Mouse (Mus musculus) heart, adult 2 months (tissue): ENCODE measurements around the gene Cib1. TPM values are rescaled to one million over a fixed set of nuclear protein-coding genes. Genes with fewer than 3 reads are reported as not detected.

Source experiments
- DNase-seq, 2 experiments: peaks; one replicate each; pipeline ENCODE4 v3.0.0; 2021
- H3K27ac ChIP-seq: fragments of 200-600 bp; 2 replicates; pipeline ENCODE4 v1.8.1; 2022
- H3K27me3 ChIP-seq: fragments of 200-500 bp; 2 replicates; pipeline ENCODE4 v1.6.1; 2012; ENCODE audit warnings: mild to moderate bottlenecking, low read length, inconsistent platforms, mixed read lengths; ENCODE audit not compliant: control insufficient read depth, insufficient read depth
- H3K36me3 ChIP-seq: fragments of 200-500 bp; 2 replicates; pipeline ENCODE4 v1.6.1; 2012; ENCODE audit warnings: low read length, inconsistent platforms; ENCODE audit not compliant: control insufficient read depth, insufficient read depth
- H3K4me1 ChIP-seq: fragments of 200-500 bp; 2 replicates; pipeline ENCODE4 v1.6.1; 2011; ENCODE audit warnings: low read length; ENCODE audit not compliant: control insufficient read depth, insufficient read depth
- H3K4me3 ChIP-seq: fragments of 200-600 bp; 2 replicates; pipeline ENCODE4 v1.8.1; 2022
- H3K79me2 ChIP-seq: fragments of 200-500 bp; replicated peaks from 2 replicates; pipeline ENCODE4 v1.6.1; 2012; ENCODE audit warnings: mild to moderate bottlenecking, inconsistent platforms, low read length, moderate library complexity, mixed read lengths; ENCODE audit not compliant: control insufficient read depth, insufficient read depth
- H3K9ac ChIP-seq: fragments of 200-500 bp; 2 replicates; pipeline ENCODE4 v1.6.1; 2012; ENCODE audit warnings: low read depth, mild to moderate bottlenecking, control low read depth, inconsistent platforms, low read length, mixed read lengths
- CTCF ChIP-seq: fragments of 200-600 bp; IDR thresholded peaks from 2 replicates; pipeline ENCODE4 v1.8.1; 2022; ENCODE audit warnings: antibody characterized with exemption, mild to moderate bottlenecking, moderate library complexity
- EP300 ChIP-seq: fragments of 200-500 bp; IDR thresholded peaks from 2 replicates; pipeline ENCODE4 v1.6.1; 2011; ENCODE audit warnings: low read depth, low read length, control low read depth; ENCODE audit not compliant: insufficient read depth
- POLR2A ChIP-seq: fragments of 200-500 bp; IDR thresholded peaks from 2 replicates; pipeline ENCODE4 v1.6.1; 2011; ENCODE audit warnings: mild to moderate bottlenecking, low read depth, low read length, control low read depth; ENCODE audit not compliant: insufficient read depth
- WGBS: fragments of 180-500 bp; shearing (Covaris S2); methylation state at CpG from one replicate; pipeline ENCODE4 v1.1.7; 2018; 5-methylcytosine and 5-hydroxymethylcytosine counted together
- intact Hi-C: fragments of 180-260 bp; cut with DNase I; formaldehyde crosslinking; loops from one replicate; pipeline ENCODE4 v1.15.1; 2025
- polyA plus RNA-seq: library from polyadenylated mRNA; depleted of rRNA; stranded (reverse); fragments of >200 nt; gene quantifications from 2 replicates; pipeline ENCODE4 v1.2.3, GENCODE M21; 2012
- total RNA-seq, 2 experiments: library from RNA; stranded (reverse); gene quantifications; 2 replicates each; pipeline ENCODE4 v1.2.3; 2021

Cib1 gene
- total and polyA plus RNA-seq, 3 experiments: 14.1 to 38.4 (median 16.1) TPM

- TF ChIP-seq POLR2A (peak; percentile 91), EP300 (peak; percentile 76; the same call in 1 of the 2 replicates), CTCF (peak; percentile 16; the same call in 1 of the 2 replicates)
- H3K4me1 ChIP-seq: peaks cover 2% of the 10 kb centered on the region; the same call in 1 of the 2 replicates
- WGBS: 22% methylated on average over 40 of the region's 40 CpGs
- peak; percentile 87 to 89 for DNase-seq
- no peaks in the 10 kb centered on the region for H3K79me2 ChIP-seq
- no peaks in the 10 kb centered on the region for H3K27me3 ChIP-seq
- no peaks in the 10 kb centered on the region for H3K36me3 ChIP-seq
- H3K9ac ChIP-seq: peak within 1 kb of the TSS; percentile 87
- intact Hi-C loops: loop anchor here (1.0 kb wide), 1 partner anchor 9 kb away; the partner anchor contains the start of gene Vps33b
- H3K27ac ChIP-seq: peak within 1 kb of the TSS; percentile 85
- H3K4me3 ChIP-seq: peak within 1 kb of the TSS; percentile 89
Observed at GRCm38 (mm10) chr7:80260625-80261371, 28.2 kb upstream of the Cib1 start, which contains the start of gene Ngrn. Ngrn (plus strand) TSS chr7:80261215.

- no peak for DNase-seq
- Histone ChIP-seq H3K9ac (no peak overlapping the region), H3K4me1 (peaks cover 2% of the 10 kb centered on the region; the same call in 1 of the 2 replicates), H3K27me3 (no peaks in the 10 kb centered on the region), H3K36me3 (no peaks in the 10 kb centered on the region), H3K27ac (no peak overlapping the region), H3K4me3 (no peak overlapping the region), H3K79me2 (no peaks in the 10 kb centered on the region)
- intact Hi-C loops: no loop called here
- 63% methylated on average over 2 of the region's 2 CpGs for WGBS
- no peak for TF ChIP-seq EP300
- TF ChIP-seq POLR2A: no peak
- no peak for TF ChIP-seq CTCF
Observed at GRCm38 (mm10) chr7:80257706-80258105, 25.1 kb upstream of the Cib1 start.

- peaks cover 2% of the 10 kb centered on the region; the same call in 1 of the 2 replicates for H3K4me1 ChIP-seq
- intact Hi-C loops: no loop called here
- no peaks in the 10 kb centered on the region for H3K79me2 ChIP-seq
- H3K9ac ChIP-seq: no peak overlapping the region
- no peak overlapping the region for H3K4me3 ChIP-seq
- H3K27ac ChIP-seq: no peak overlapping the region
- TF ChIP-seq EP300: no peak
- peak; percentile 55 for TF ChIP-seq CTCF
- WGBS: 67% methylated on average over 2 of the region's 2 CpGs
- DNase-seq: no peak
- no peaks in the 10 kb centered on the region for H3K36me3 ChIP-seq
- H3K27me3 ChIP-seq: no peaks in the 10 kb centered on the region
Observed at GRCm38 (mm10) chr7:80255981-80256380, 23.4 kb upstream of the Cib1 start.

GRCm38 (mm10) chr7:80252886-80253285 lies 20.3 kb upstream of the Cib1 start:
- Histone ChIP-seq H3K36me3 (no peaks in the 10 kb centered on the region), H3K79me2 (no peaks in the 10 kb centered on the region), H3K27me3 (no peaks in the 10 kb centered on the region; the same call in 1 of the 2 replicates), H3K27ac (no peak overlapping the region), H3K9ac (no peak overlapping the region), H3K4me1 (no peaks in the 10 kb centered on the region), H3K4me3 (no peak overlapping the region)
- intact Hi-C loops: no loop called here
- no peak for DNase-seq
- WGBS: 74% methylated on average over 11 of the region's 11 CpGs
- TF ChIP-seq CTCF (no peak), POLR2A (no peak), EP300 (no peak)

- no peak overlapping the region for H3K9ac ChIP-seq
- WGBS: 75% methylated on average over 7 of the region's 7 CpGs
Observed at GRCm38 (mm10) chr7:80252437-80252836, 19.8 kb upstream of the Cib1 start.

GRCm38 (mm10) chr7:80246859-80247258 lies 14.2 kb upstream of the Cib1 start:
- Histone ChIP-seq H3K9ac (no peak overlapping the region), H3K4me1 (no peaks in the 10 kb centered on the region), H3K36me3 (no peaks in the 10 kb centered on the region), H3K27ac (peak overlapping the region; percentile 78; the same call in 1 of the 2 replicates), H3K27me3 (no peaks in the 10 kb centered on the region; the same call in 1 of the 2 replicates), H3K79me2 (no peaks in the 10 kb centered on the region), H3K4me3 (peak overlapping the region; percentile 89; the same call in 1 of the 2 replicates)
- TF ChIP-seq CTCF (no peak), POLR2A (no peak), EP300 (no peak)
- DNase-seq: no peak
- 21% methylated on average over 7 of the region's 7 CpGs for WGBS
- intact Hi-C loops: loop anchor here (2.0 kb wide), 2 partner anchors 14 to 16 kb away; partner anchors contain the start of genes Cib1 and Gdpgp1

More at GRCm38 (mm10) chr7:80252437-80252836, 19.8 kb upstream of the Cib1 start:
- DNase-seq: no peak
- Histone ChIP-seq H3K27me3 (no peaks in the 10 kb centered on the region; the same call in 1 of the 2 replicates), H3K36me3 (no peaks in the 10 kb centered on the region), H3K4me1 (no peaks in the 10 kb centered on the region), H3K4me3 (no peak overlapping the region), H3K27ac (no peak overlapping the region), H3K79me2 (no peaks in the 10 kb centered on the region)
- intact Hi-C loops: no loop called here
- TF ChIP-seq EP300 (no peak), POLR2A (no peak), CTCF (no peak)
